Mouse (Mus musculus) forebrain, embryonic 16.5 days (tissue): ENCODE measurements around the gene Erh. TPM values are rescaled to one million over a fixed set of nuclear protein-coding genes. Genes with fewer than 3 reads are reported as not detected.

ENCODE experiments used
- ATAC-seq: fragments of 200-750 bp; cut with Nextera tagmentation; 2 replicates; pipeline ENCODE4 v1.8.0; 2017; ENCODE audit warnings: mild to moderate bottlenecking, moderate library complexity
- H3K27ac ChIP-seq: fragments of 300-500 bp; sonication (generic); 2 replicates; pipeline ENCODE4 v1.5.1; 2014; ENCODE audit warnings: low read length, control low read depth
- H3K27me3 ChIP-seq: fragments of 300-500 bp; sonication (generic); replicated peaks from 2 replicates; pipeline ENCODE4 v1.6.1; 2014; ENCODE audit warnings: low read length; ENCODE audit not compliant: control insufficient read depth, insufficient read depth
- H3K36me3 ChIP-seq: fragments of 300-500 bp; sonication (generic); 2 replicates; pipeline ENCODE4 v1.6.1; 2014; ENCODE audit not compliant: control insufficient read depth, insufficient read depth
- H3K4me1 ChIP-seq: fragments of 300-500 bp; sonication (generic); replicated peaks from 2 replicates; pipeline ENCODE4 v1.6.1; 2014; ENCODE audit warnings: low read length; ENCODE audit not compliant: control insufficient read depth, insufficient read depth
- H3K4me2 ChIP-seq: fragments of 300-500 bp; sonication (generic); 2 replicates; pipeline ENCODE4 v1.6.1; 2014; ENCODE audit warnings: mild to moderate bottlenecking, low read length, control low read depth
- H3K4me3 ChIP-seq: fragments of 300-500 bp; sonication (generic); replicated peaks from 2 replicates; pipeline ENCODE4 v1.5.1; 2014; ENCODE audit warnings: mild to moderate bottlenecking, low read length, control low read depth
- H3K9ac ChIP-seq: fragments of 300-500 bp; sonication (generic); replicated peaks from 2 replicates; pipeline ENCODE4 v1.6.1; 2014; ENCODE audit warnings: low read depth, low read length, control low read depth
- H3K9me3 ChIP-seq: fragments of 300-500 bp; sonication (generic); 2 replicates; pipeline ENCODE4 v1.6.1; 2016; ENCODE audit warnings: low read length; ENCODE audit not compliant: control insufficient read depth
- WGBS: fragments of 180-500 bp; shearing (Covaris S2); extraction: QIAGEN DNeasy Blood & Tissue Kit; methylation state at CpG from one replicate; pipeline ENCODE4 v1.1.7; 2014; 5-methylcytosine and 5-hydroxymethylcytosine counted together
- polyA plus RNA-seq: library from polyadenylated mRNA; unstranded; fragments of >200 nt; fragmentation: Nextera tagmentation; extraction: Ambion mirVana; gene quantifications from 2 replicates; pipeline ENCODE4 v1.2.1, GENCODE M21; 2015

Gene Erh
- 293 and 335 TPM in 2 replicates for polyA plus RNA-seq

DNA sequence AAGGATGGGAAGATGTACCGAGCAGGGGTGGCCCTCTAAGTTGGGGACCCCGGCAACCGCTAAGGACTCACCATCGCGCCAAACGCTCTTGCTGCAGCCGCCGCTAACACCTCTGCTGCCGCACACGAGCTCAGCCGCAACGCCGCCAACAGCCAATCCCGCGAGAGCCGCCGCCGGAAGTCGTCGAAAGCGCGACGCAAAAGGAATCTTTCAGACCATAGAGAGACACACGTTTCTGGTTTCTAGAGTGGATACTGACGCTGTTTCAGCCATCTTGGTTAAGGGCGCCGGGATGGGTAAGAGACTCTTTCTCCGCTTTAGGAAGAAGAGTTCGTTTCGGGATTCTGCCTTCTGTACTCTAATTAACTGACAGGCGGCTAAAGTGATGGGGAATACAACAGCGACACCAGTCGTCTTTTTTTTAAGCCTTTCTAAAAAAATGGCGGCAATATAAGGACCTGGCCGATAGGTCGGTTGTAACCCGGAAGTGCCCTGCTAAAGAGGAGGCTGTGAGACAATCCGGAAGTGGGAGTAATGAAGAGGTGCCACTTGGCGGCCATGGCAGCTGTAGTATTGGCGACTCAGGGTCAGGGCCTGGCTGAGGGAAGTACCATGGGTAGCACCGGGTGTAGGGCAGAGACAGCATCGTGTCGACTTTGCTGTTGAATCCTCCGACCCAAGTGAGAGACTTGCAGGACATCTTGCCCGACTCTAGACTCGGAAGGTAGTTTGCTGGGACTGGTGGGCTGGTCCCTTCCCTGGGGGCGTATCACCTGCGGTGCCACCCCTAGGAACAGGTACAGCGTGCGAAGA, at the start of gene Erh, which contains the start of gene Slc39a9:
Gene Erh, minus strand, starts transcription at position 649 of the 813 bp plus-strand sequence.
Gene Slc39a9, plus strand, starts transcription at position 191 of the 813 bp plus-strand sequence.
- under 1% methylated on average over 50 of the region's 50 CpGs for WGBS
- H3K4me3 ChIP-seq, result peak within 1 kb of the TSS; percentile 99
- no peaks in the 10 kb centered on the region for H3K9me3 ChIP-seq
- peak within 1 kb of the TSS; percentile 93 for H3K4me2 ChIP-seq
- peak within 1 kb of the TSS; percentile 90 for H3K27ac ChIP-seq
- peak; percentile 97 for ATAC-seq
- H3K9ac ChIP-seq, result peak within 1 kb of the TSS; percentile 98
- H3K4me1 ChIP-seq, result peaks cover 41% of the 10 kb centered on the region
- peaks cover 17% of the 10 kb centered on the region for H3K36me3 ChIP-seq
- H3K27me3 ChIP-seq, result no peaks in the 10 kb centered on the region

DNA sequence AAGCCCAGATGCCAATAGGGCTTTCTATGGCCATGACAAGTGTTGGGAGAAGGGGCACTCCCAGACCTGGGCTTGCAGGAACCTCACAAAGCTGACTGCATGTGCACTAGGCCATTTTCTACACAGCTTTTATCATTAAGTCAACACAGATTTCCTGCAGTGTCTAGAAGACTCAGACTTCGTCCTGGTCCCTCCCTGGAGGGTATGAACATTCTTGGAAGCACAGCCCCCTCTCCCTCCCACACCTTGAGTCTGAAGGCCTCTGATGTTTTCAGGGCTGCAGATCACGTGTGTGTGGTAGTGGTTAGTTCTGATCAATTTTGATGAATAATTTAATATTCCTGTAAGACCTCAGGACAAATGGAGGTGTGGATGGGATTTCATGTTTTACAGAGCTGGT, 49.6 kb upstream of the Erh start:
- no peaks in the 10 kb centered on the region for H3K36me3 ChIP-seq
- WGBS, result 65% methylated on average over 2 of the region's 2 CpGs
- H3K27me3 ChIP-seq, result peaks cover 30% of the 10 kb centered on the region
- ATAC-seq, result no peak
- no peak overlapping the region for H3K4me2 ChIP-seq
- no peak overlapping the region for H3K27ac ChIP-seq
- H3K9ac ChIP-seq, result no peak overlapping the region
- H3K4me3 ChIP-seq, result no peak overlapping the region
- no peaks in the 10 kb centered on the region for H3K9me3 ChIP-seq
- peaks cover 15% of the 10 kb centered on the region for H3K4me1 ChIP-seq

DNA sequence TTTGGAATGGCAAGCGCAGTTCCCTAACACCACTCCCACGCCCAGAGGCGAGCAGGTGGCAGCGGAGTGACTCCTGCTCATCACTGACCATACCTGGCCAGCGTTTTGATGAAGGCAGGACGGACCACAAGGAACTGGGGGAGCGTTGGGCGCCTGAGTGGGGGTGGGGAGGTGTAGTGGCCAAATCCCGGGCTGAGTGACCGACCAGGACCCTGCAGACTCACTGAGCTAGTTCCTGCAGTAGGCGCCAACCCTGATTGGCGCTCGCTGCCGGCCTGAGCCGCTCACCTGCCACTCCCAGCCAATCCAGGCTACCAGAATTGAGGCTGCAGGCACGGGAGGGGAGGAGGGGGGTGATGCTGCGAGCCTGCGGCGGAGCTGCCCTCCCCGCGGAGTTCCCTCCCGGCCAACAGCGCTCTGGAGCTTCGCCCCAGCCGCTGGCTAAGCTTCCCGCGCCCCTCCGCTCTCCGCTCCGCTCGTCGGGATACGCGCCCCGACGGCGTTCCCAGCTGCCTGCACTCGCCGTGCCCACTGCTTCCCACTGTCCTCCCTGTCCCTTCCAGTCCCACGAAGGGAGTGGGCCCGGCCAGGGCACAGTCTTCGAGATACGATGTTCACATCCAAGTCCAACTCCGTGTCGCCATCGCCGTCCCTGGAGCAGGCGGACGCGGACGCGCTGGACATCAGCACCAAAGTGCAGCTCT, 48.3 kb upstream of the Erh start, which contains the start of gene Plekhd1:
Gene Plekhd1, plus strand, starts transcription at position 323 of the 704 bp plus-strand sequence.
- ATAC-seq, result peak; percentile 68
- Histone ChIP-seq H3K27ac (no peak within 1 kb of the TSS), H3K27me3 (peaks cover 30% of the 10 kb centered on the region), H3K9me3 (no peaks in the 10 kb centered on the region), H3K4me2 (peak within 1 kb of the TSS; percentile 62), H3K4me3 (peak within 1 kb of the TSS; percentile 42), H3K4me1 (peaks cover 20% of the 10 kb centered on the region), H3K36me3 (no peaks in the 10 kb centered on the region), H3K9ac (peak within 1 kb of the TSS; percentile 18)
- WGBS, result under 1% methylated on average over 46 of the region's 52 CpGs

DNA sequence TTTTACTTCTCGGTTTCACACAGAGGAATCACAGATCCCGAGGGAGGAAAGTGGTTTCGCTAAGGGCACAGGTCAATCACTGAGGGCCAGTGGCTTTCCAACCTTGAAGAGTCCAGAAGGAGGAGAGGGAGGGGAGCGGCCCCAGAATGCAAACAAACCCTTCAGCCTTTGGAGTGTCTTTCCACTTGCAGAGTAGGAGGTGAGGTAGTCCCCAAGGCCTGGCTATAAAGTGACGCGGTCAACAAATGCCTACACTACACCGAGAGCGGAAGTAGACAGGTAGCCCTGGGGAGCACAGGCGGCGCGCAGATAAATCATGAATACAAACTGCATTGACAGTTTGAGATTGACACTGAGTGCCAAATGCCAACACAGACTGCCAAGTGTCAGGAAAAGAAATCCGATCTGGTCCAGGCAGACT, 47.5 kb upstream of the Erh start:
- Histone ChIP-seq H3K27me3 (peaks cover 30% of the 10 kb centered on the region), H3K4me2 (peak overlapping the region; percentile 62), H3K9ac (no peak overlapping the region), H3K4me3 (no peak overlapping the region; the same call in 1 of the 2 replicates), H3K4me1 (peaks cover 20% of the 10 kb centered on the region), H3K36me3 (no peaks in the 10 kb centered on the region), H3K27ac (no peak overlapping the region), H3K9me3 (no peaks in the 10 kb centered on the region)
- ATAC-seq, result no peak
- 12% methylated on average over 12 of the region's 12 CpGs for WGBS

DNA sequence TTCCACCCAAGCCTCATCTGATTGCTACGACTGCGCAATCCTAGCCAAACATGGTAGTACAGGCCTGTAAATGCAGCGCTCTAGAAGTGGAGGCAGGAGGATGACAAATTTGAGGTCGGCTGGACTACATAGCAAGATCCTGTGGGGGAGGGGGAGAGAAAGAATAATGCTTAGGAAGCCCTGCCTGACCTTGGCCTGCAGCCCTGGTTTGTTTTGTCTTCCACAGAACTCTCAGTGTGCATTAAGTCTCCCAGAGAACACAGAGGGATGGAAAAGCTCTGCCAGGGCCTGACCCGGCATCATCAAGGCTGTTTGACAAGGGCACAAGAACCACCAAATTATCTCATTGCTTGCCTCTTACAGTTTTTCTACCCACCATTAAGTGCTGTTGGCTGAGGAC, 45.6 kb upstream of the Erh start:
- H3K4me1 ChIP-seq, result peaks cover 20% of the 10 kb centered on the region
- H3K27ac ChIP-seq, result no peak overlapping the region
- H3K4me3 ChIP-seq, result no peak overlapping the region
- no peak overlapping the region for H3K9ac ChIP-seq
- WGBS, result 60% methylated on average over 5 of the region's 5 CpGs
- no peaks in the 10 kb centered on the region for H3K36me3 ChIP-seq
- H3K27me3 ChIP-seq, result peaks cover 29% of the 10 kb centered on the region
- no peak overlapping the region for H3K4me2 ChIP-seq
- no peak for ATAC-seq
- no peaks in the 10 kb centered on the region for H3K9me3 ChIP-seq

DNA sequence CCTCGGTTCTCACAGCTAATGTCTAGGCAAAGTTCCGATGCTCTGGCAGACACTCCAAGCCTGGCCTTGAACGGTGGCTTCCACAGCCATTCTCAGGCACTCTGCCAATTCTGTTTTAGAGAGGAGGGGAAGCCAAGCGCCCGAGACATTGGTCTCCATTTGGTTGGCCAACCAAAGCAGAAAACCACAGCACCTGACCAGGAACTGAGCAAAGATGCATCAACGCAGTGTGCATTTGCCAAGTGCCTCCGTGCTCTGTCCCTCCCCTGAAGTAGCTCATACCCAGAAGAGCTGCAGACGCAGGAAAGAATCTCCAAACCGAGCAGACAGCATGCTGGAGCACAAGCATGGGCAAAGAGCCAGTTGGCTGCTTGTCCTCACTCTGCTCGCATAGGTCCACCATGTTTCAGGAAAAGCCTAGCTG, 43.7 kb upstream of the Erh start:
- H3K9me3 ChIP-seq, result no peaks in the 10 kb centered on the region
- peaks cover 17% of the 10 kb centered on the region for H3K4me1 ChIP-seq
- H3K9ac ChIP-seq, result no peak overlapping the region
- 35% methylated on average over 10 of the region's 10 CpGs for WGBS
- 0 out of 2 replicates have a peak overlapping the region, but pooled peaks have one; percentile 1 for H3K4me2 ChIP-seq
- no peak overlapping the region for H3K27ac ChIP-seq
- H3K27me3 ChIP-seq, result peaks cover 13% of the 10 kb centered on the region
- no peaks in the 10 kb centered on the region for H3K36me3 ChIP-seq
- H3K4me3 ChIP-seq, result no peak overlapping the region
- ATAC-seq, result peak; percentile 57

DNA sequence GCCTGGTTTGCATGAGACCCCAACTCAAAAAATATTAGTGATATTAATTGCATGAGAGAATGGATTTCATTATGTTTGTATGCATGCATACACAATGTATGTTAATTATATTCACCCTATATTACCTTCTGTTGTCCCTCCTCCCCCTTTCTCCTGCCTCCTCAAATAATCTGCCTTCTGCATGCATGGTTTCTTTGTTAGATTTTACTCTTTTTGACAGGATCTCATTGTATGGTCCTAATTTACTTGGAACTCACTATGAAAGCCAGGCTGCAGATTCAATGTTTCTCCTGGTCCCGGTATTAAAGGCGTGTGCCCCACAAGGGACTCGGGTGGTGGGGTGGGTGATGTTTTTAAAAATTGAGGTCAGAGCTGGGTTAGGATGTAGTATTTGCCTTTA, 40.2 kb upstream of the Erh start:
- H3K4me3 ChIP-seq, result no peak overlapping the region
- 56% methylated on average over 3 of the region's 3 CpGs for WGBS
- no peaks in the 10 kb centered on the region for H3K9me3 ChIP-seq
- no peak overlapping the region for H3K27ac ChIP-seq
- peaks cover 3% of the 10 kb centered on the region; the same call in 1 of the 2 replicates for H3K36me3 ChIP-seq
- no peaks in the 10 kb centered on the region for H3K27me3 ChIP-seq
- peaks cover 5% of the 10 kb centered on the region; the same call in 1 of the 2 replicates for H3K4me1 ChIP-seq
- no peak for ATAC-seq
- no peak overlapping the region for H3K4me2 ChIP-seq
- H3K9ac ChIP-seq, result no peak overlapping the region

DNA sequence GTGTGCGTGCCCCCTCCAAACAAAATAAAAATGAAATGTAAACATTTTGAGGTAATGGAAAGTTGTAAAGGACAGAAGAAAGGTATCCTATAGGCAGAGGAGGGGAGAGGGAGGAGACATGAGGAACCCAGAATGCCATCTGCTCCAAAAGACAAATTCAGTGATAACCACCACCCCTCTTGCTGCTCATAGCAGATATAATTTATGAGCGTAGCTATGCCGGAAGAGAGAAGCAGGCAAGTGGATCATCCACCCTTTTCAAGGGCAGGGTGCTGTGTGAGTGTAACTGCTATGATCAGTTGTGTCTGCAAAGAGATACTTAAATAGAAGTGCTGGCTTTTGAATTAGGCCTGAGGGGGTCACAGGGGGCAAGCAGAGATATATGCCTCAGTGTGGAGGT, 39.4 kb upstream of the Erh start:
- Histone ChIP-seq H3K4me3 (no peak overlapping the region), H3K36me3 (peaks cover 3% of the 10 kb centered on the region; the same call in 1 of the 2 replicates), H3K27ac (no peak overlapping the region), H3K27me3 (no peaks in the 10 kb centered on the region), H3K9ac (no peak overlapping the region), H3K4me1 (peaks cover 5% of the 10 kb centered on the region; the same call in 1 of the 2 replicates), H3K4me2 (no peak overlapping the region), H3K9me3 (no peaks in the 10 kb centered on the region)
- no peak for ATAC-seq
- 95% methylated on average over 3 of the region's 3 CpGs for WGBS

DNA sequence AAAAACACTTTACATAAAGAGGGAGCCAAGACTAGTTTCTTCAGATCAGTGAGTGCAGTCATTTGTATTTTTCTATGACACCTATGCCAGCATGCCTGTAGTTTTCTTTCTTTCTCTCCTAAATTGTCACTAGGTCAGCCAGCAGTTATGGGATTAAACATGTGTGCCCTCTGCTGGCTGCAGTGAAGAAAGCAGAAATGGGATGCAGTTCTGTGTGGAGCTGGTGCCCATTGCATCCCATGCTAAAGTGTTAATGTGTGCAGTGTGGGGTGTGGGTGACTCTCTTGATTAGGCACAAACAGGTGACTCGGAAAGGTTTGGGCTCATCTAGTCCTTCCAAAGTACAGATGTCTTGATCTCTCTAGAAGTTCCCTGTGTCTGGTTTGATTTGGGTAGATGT, 37.2 kb upstream of the Erh start:
- Histone ChIP-seq H3K4me1 (no peaks in the 10 kb centered on the region), H3K36me3 (peaks cover 3% of the 10 kb centered on the region; the same call in 1 of the 2 replicates), H3K4me3 (no peak overlapping the region), H3K9ac (no peak overlapping the region), H3K27me3 (no peaks in the 10 kb centered on the region), H3K9me3 (no peaks in the 10 kb centered on the region), H3K27ac (no peak overlapping the region), H3K4me2 (no peak overlapping the region)
- WGBS, result 88% methylated on average over 1 of the region's 1 CpGs
- ATAC-seq, result no peak
